Mouse (Mus musculus) large intestine, adult 2 months (tissue): ENCODE data around the gene Gm27021. TPM values are rescaled to one million over a fixed set of nuclear protein-coding genes. Genes with fewer than 3 reads are reported as not detected.
A peak's percentile ranks its signal among the peaks of the same experiment; 100 is the strongest.
"Not testable (repeated sequence)": the region's sequence is repeated elsewhere in the genome, so short reads cannot be mapped to it uniquely, and the experiment has no call there.

Experiments used
- DNase-seq: peaks from one replicate; pipeline ENCODE4 v3.0.0-alpha.2; 2012; ENCODE audit warnings: low read depth, low spot score
- WGBS: fragments of 180-500 bp; shearing (Covaris S2); methylation state at CpG from one replicate; pipeline ENCODE4 v1.1.7; 2018; 5-methylcytosine and 5-hydroxymethylcytosine counted together
- polyA plus RNA-seq: library from polyadenylated mRNA; depleted of rRNA; stranded (reverse); fragments of >200 nt; gene quantifications from 2 replicates; pipeline ENCODE4 v1.2.3, GENCODE M21; 2012

Gm27021 gene
- polyA plus RNA-seq, 1 experiment: 0.19 TPM

DNA sequence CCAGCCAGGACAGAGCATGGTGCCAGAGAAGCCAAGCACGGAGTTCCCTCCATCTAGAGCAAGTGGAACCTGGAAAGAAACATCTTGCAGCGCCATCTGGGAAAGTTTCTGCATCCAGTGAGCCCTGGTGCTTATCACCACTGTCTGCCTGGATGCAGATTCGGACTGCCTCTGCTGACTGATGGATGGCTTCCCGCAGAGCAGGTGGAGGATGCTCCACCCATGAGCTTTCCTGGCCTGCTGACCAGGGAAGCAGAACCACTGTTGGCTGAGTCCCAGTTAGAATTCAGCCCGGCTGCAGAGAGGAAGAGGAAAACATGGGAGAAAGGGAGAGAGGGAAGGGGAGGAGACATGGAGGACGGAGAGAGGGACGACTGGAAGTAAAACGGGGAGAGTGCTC is 19.9 kb upstream of the Gm27021 start:
- 52% methylated on average over 8 of the region's 8 CpGs for WGBS
- DNase-seq: no peak

DNA sequence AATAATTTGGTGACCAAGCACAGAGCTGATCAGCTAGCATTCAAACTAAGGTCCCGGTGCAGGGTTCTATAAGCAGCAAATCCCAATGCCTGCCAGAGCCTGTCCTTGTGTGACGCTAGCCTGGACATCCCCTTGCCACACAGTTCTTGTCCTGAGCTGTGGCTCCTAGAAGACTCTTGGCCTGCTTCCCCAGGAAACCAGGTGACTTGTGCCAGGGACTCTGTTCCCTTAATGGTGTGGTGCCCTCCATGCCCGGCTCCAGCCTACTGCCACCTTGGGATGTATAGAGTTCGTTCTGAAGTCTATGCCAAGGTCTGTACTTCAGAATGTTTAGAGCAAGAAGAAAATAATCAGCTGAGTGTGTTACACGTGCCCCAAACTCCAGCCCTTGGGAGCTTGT is 18.7 kb upstream of the Gm27021 start:
- WGBS: 86% methylated on average over 5 of the region's 5 CpGs
- no peak for DNase-seq

DNA sequence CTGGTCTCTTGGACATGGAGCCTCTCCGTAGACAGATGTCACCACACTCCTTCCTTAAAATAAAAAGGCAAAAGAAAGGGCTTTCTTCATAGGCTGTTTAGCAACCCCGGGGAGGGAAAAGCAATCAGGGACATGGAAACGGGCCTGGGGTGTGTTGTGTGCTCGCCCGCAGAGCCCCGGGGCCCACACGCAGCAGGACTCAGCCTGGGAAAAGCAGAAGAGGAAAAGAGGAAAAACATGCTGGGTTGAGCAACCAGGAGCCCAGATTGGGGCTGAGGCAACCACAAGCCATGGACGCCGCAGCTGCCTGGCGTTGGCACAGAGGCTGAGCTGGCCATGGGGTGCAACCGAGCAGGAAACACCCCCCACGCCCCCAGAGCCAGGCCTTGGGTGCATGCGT is 18.2 kb upstream of the Gm27021 start:
- no peak for DNase-seq
- 87% methylated on average over 13 of the region's 13 CpGs for WGBS

DNA sequence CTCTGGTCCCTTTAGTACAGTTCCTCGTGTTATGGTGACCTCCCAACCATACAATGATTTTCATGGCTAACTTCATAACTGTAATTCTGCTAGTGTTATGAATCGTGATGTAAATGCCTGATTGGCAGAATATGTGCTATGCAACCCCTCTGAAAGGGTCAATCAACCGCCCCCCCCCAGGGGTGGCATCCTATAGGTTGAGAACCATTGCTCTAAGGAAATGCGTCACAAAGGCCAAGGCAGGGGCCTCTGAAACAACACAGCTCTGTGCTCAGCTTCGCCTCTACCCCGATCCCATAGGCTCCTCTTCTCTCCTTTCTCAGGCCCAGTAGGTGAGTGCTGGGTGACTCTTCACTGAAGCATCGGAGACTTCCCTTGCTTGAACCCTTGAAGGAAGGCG is 17.7 kb upstream of the Gm27021 start:
- 79% methylated on average over 8 of the region's 8 CpGs for WGBS
- DNase-seq: no peak

DNA sequence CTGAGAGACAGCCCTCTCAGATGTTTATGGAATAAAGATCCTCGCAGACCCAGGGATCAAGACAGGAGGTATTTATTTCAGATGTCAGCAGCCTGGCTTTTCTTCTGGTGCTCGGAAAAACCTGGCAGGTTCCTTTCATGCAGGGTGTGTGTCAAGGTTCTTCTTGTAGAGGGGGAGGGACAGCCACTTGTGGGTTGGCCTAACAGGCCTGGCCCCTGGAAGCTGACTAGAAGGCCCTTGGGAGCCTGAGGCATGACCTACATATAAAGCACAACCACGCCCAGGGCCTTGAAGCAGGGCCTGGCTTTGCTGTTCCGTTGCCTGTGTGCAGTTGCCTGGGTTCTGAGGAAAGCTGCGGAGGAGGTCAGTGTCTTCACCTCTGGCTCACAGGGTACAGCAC is 17.2 kb upstream of the Gm27021 start:
- no peak for DNase-seq

DNA sequence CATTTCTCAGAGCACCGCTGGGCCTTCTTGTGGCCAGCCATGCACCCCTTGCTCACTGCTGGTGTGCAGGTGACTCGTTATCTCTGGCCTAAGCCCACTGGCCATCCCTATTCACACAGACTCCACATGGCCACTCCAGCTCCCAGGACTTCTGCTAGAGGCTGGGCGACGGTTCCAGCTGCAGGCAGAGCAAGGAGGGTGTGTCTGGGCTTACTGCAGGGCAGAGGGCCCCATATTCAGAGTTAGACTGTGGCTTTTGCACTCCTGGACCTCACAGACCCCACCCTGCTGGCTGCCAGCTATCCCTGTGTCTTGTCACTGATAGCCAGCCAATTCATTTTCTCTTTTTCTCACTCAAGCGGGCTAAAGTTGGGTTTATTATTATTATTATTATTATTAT is 16.2 kb upstream of the Gm27021 start:
- no peak for DNase-seq
- WGBS: 50% methylated on average over 5 of the region's 5 CpGs

More for the DNA sequence above, 17.2 kb upstream of the Gm27021 start:
- WGBS: 14% methylated on average over 5 of the region's 5 CpGs

DNA sequence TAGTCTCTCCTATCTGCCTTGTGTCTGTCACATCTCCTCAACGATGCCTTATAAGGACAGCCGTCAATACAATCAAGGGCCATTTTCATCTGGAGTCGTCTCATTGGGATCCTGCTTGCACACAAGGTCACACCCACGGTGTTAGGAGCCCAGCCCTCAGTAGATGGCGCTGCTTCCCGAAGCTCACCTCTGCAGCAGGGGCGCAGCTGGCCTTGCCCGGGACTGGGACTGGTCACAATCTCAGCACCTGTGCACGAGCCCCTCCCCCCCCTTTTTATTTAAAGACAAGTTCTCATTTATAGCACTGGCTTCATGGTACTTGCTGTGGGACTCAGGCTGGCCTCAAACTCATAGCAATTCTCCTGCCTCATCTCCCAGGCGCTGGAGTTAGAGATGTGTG is 15.7 kb upstream of the Gm27021 start:
- DNase-seq: peak; percentile 81
- WGBS: 10% methylated on average over 10 of the region's 10 CpGs

DNA sequence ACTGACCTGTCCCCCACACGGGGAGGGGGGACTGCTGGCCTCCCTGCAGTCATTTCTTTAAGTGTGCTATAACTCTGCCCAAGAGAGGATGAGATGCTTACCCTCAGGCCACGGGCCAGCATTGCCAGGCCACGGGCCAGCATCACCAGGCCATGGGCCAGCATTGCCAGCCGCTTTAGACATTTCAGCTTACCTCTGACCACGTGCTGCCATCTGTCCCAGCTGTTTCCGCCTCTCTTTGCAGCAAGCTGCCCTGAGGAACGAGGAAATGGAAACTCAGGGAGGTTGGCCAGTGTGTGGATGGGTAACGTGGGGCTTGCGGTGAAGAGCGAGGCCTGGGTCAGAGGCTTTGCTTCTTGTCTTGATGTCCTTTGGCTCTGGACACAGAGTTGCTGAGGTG is 13.2 kb upstream of the Gm27021 start:
- no peak for DNase-seq
- 77% methylated on average over 10 of the region's 10 CpGs for WGBS

DNA sequence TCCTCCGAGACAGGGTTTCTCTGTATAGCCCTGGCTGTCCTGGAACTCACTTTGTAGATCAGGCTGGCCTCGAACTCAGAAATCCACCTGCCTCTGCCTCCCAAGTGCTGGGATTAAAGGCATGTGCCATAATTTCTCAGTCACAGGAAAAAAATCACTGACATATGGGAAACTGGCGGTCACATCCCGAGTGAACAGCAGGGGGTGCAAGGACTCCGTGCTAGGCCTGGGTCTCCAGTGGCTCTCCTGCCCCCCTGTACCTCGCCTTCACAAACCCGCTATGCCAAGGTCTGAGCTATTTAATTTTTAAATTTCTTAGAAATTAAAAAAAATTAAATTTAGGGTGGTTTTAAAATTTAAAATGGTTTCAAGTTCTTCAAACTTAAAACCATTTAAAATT is 12.5 kb upstream of the Gm27021 start:
- 27% methylated on average over 7 of the region's 7 CpGs for WGBS
- not testable (repeated sequence) for DNase-seq

DNA sequence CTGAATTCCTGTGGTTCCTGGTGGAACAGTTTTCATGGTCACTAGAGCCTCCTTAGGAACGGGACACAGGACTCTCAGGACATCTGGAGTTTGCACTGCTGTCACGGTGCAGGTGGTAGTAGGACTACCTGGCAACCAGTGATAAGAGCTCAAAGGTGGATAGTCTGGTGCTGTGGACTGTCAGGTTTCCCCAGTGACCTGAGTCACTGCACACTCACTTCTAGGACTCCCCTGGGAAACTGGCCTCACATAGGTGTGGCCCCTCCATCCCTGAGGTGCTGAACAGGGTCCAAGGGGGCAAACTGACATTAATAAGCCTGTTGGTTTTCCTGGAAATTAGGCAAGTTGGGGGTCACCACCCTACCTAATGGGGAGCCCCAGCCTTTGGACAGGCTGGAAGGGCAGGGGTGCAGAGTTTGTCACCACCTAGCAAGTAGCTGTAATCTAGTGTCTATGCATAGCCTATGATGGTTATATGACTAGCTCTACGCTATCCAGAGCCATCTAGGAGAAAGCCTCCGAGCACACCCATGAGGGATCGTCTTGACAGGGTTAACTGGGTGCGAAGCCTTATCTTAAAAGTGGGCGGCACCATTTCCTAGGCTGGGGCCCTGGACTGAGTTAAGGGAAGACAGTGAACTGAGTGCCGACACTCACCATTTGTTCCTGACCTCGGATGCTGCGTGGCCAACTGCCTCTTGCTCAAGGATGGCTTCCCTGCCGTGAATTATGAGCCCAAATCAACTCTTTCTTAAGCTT is 11.9 kb upstream of the Gm27021 start:
- 24% methylated on average over 11 of the region's 11 CpGs for WGBS
- DNase-seq: no peak

DNA sequence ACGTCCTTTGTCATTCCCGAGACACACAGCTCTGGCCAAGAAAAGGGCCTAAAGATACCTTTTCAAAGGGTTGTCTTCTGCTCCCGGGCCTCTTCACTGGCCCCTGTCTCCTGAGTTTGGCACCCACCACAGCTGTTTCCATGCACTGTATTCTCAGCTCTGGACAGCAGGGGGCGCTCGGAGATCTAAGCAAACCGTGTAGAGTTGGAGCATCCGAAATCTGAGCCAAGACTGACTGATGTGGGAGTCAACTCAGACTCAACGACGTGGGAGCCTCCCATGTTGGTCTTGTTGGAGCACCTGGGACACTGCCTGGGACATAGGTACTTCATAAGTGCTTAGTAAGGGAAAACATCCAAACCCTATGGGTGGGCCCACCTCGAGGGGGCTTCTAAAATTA is 10.6 kb upstream of the Gm27021 start:
- DNase-seq: no peak
- whole genome bisulfite sequencing: 15% methylated on average over 10 of the region's 10 CpGs

DNA sequence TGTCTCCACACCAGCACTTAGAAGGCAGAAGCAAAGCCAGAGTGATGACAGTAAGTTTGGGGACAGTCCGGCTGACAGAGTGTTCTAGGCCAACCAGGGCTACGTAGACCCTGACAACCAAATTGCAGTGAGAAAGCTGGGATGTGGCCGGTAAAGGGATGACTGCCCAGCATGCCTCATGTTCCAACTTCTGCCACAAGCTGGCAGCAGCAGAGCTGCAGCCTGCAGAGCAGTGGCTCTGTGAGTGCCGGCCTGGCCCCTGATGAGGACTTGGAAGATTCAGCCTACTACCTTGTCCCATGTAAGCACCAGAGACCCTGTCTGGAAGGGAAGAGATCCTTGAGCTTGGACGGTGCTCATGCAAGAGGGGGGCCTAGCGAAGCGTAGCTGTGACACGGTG is 7.8 kb upstream of the Gm27021 start:
- WGBS: 76% methylated on average over 8 of the region's 8 CpGs
- DNase-seq: no peak

DNA sequence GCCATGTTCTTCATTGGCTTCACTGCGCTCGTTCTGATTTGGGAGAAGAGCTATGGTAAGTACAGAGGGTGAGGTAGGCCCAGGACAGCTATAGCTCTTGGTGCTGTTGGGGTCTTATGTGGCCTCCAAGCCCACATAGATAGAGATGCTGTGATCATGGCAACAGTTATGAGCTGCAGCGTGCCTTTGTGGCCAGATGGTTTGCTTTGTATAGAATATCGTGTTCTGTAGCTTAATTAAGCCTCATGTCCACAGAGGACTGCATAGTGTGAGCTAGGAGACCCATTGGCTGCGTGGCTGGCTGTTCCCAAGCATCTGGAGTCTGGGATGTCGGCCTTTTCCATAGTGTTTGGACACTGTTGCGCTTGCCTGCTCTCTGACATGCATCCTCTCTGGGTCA is 5.4 kb upstream of the Gm27021 start:
- WGBS: 92% methylated on average over 7 of the region's 7 CpGs
- no peak for DNase-seq

DNA sequence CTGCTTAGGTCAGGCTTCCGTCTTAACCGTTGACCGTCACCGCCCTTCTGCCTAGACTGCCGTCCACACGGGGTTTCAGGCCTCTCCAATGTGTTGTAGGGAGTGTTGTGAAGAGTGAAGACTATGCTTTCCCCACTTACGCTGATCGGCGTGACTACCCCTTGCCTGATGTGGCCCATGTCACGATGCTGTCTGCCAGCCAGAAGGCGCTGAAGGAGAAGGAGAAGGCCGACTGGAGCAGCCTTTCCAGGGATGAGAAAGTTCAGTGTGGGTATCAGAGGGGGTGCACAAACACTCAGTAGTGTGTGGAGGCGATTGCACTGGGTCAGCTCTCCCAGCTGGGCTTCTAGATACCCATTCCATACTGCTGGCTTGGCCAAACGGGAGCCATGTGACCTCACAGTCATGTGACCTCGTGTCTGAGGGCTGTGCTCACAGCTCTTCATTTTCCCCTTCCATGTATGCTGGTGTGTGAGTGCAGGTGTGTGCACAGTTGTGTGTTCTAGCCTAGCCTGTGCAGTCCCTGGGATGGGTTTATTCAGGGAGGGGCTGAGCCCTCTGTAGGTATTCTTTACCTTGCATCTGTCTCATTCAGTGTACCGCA is 4.8 kb upstream of the Gm27021 start:
- 86% methylated on average over 16 of the region's 16 CpGs for WGBS
- DNase-seq: no peak

DNA sequence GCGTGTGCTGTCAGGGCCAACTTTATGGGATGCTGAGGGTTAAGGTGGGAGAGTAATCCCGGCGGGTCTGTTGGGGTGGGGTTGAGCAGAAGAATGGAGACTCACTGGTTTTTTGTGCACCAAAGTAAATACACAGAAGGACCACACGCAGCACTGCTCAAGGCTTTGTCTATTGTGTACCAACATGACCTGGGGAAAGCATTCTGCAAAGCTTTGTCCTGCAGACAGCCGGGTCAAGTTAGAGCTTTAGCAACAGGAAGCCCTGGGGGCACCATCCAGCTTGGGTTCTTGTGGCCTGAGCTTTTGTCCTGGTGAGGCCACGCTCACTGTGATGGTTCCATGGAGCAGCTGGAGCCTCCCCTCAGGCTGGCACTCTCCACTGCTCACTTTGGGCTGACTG is 3.9 kb upstream of the Gm27021 start:
- 52% methylated on average over 6 of the region's 6 CpGs for WGBS
- DNase-seq: no peak

DNA sequence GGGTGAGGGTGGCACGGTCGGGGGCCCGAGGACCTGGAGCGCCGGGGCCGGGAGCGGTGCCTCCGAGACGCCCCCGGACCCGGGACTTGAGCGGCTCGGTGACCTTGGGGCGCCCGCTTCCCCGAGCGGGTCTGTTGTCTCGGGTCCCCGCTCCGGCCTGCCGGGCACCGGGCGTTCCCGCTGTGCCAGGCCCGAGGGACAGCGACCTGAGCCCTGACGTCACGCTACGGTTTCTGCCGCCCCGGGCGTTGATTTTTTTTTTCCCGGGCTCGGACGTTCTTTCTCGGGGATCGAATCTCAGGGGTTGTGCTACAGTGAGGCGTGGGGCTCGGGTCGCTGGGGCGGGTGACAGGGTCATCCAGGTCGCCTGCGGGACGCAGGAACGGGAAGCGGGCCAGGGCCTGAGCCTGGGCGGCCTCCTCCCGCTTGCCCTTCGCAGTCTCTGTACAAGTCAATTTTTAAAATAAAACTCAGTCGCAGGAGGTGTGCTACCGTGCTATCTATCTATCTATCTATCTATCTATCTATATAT is 561 bp upstream of the Gm27021 start, which contains the start of gene Emc8:
Emc8 (minus strand) TSS at position 200 of the 532 bp plus-strand sequence.
- WGBS: under 1% methylated on average over 51 of the region's 51 CpGs
- DNase-seq: no peak

DNA sequence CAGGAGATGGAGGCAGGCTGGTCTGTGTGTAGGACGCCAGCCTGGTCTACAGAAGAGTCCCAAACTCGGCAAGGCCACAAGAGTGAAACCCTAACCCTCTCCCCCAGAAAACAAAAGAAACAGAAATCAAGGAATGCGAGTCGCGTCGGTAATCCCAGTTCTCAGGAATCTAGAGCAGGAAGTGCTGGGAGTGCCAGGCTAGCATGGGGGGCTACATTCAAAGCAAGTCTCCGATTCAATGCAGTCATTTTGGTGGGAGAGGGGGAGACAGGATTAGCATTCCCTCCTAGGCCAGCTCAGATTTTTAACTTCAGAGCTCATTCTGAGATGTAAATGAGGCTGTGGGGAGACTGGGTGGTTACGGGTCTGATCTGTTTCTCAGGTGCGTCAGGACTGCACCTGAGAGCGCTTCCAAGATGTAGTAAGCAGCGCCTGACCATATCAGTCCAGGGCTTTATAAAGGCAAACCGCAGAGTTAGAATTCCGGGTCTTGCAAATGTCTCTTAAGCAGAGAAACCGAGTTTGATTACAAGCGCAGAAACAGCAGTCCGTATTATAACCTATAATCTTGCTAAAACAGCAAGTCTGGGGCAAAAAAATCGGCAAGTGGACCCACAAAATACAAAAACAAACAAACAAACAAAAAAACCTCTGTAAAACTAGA is 940 bp downstream of the Gm27021 start:
- DNase-seq: no peak
- 5% methylated on average over 17 of the region's 17 CpGs for WGBS

DNA sequence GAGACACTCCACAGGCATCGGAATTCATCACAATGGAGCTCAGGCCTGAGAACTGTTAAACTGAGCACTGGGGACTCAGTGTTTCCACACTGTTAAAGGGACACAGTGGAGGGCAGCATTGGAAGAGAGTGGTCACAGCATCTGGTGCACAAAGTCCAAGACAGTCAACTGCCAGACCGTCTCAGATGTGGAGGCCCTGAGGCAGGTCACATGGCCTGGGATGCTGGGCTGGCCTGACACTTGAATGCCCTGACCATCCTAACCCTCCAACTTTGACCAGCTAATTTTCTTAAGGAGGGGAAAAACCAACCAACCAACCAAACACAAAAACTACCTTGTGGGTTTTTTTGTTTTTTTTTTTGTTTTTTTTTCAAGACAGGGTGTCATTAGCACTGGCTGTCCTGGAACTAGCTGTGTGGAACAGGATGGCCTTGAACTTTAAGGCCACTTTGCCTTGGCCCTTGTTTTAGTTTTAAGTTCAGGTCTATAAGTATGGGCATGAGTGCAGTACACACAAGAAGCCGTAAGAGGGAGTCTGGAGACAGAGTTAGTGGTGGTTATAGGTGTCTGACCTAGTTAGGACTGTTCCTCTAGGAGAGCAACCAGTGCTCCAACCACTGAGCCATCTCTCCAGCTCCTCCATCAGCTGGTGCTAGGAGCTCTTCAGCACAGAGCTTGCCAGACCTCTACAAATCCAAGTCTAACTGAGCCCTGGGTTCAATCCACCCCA is 2.0 kb downstream of the Gm27021 start:
- 69% methylated on average over 3 of the region's 3 CpGs for WGBS
- DNase-seq: no peak

DNA sequence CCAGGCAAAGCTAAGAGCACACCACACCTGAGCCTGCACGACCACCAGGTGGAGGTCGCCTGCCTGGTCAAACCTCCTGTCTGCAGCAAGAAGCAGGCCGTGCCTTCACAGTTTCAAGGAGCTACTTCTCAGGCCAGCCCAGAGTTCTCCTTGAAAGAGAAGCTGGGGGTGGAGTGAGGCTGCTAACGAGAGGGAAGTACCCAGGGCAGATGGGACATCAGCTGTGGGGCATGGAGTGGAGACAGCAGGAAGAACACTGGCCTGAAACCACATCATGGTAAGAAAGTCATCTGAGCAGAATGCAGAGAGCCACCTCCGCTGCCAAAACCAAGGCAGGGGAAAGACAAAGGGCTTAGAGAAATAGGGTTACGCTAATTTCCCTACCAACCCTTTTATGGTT is 3.3 kb downstream of the Gm27021 start:
- WGBS: 81% methylated on average over 6 of the region's 6 CpGs
- no peak for DNase-seq

DNA sequence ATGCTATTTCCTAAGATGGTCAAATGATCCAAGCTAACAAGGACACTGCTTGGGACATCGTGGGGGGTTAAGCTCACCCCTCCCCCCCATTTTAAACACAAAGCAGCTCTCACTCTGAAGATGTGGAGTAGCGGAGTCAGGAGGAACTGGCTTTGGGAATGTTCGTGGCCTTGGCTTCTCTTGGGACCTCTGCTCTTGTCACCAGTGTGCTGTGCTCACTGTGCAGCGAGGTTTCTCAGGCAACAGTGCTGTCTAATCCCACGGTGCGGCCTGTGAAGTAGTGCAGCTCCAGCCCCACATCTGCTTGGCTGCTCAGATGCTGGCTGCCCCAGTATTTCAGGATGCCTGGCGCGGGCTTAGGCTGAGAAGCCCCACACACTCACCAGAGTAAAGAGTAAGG is 10.5 kb downstream of the Gm27021 start:
- no peak for DNase-seq
- WGBS: 92% methylated on average over 8 of the region's 8 CpGs
